Mouse (Mus musculus): ENCODE results near the gene 4922502D21Rik.

The 4922502D21Rik gene

GRCm38 (mm10) chr6:129312499-129312898 is 19.1 kb downstream of the 4922502D21Rik start:
- no peak for DNase-seq (ENCODE audit: low read depth, low spot score)

- DNase-seq (ENCODE audit: low read depth, low spot score): no peak
Measured at GRCm38 (mm10) chr6:129304180-129304579, 27.4 kb downstream of the 4922502D21Rik start.

GRCm38 (mm10) chr6:129288708-129289107 is 42.9 kb downstream of the 4922502D21Rik start:
- DNase-seq (ENCODE audit: low read depth, low spot score): no peak

GRCm38 (mm10) chr6:129284384-129285104 is 47.1 kb downstream of the 4922502D21Rik start:
- no peak for DNase-seq (ENCODE audit: low read depth, low spot score)

GRCm38 (mm10) chr6:129283271-129283670 is 48.3 kb downstream of the 4922502D21Rik start:
- no peak for DNase-seq (ENCODE audit: low read depth, low spot score)

GRCm38 (mm10) chr6:129276483-129276882 is 55.1 kb downstream of the 4922502D21Rik start:
- no peak for DNase-seq (ENCODE audit: low read depth, low spot score)

GRCm38 (mm10) chr6:129275624-129276203 is 55.9 kb downstream of the 4922502D21Rik start:
- no peak for DNase-seq (ENCODE audit: low read depth, low spot score)

GRCm38 (mm10) chr6:129275220-129275619 is 56.4 kb downstream of the 4922502D21Rik start, which contains the start of gene Cd69:
Gene Cd69 (minus strand): TSS chr6:129275436.
- no peak for DNase-seq (ENCODE audit: low read depth, low spot score)

GRCm38 (mm10) chr6:129274476-129274875 is 57.1 kb downstream of the 4922502D21Rik start:
- no peak for DNase-seq (ENCODE audit: low read depth, low spot score)

- no peak for DNase-seq (ENCODE audit: low read depth, low spot score)
Measured at GRCm38 (mm10) chr6:129273662-129274061, 57.9 kb downstream of the 4922502D21Rik start.
